Mouse (Mus musculus): ENCODE measurements around the gene Endou. TPM values are rescaled to one million over a fixed set of nuclear protein-coding genes. Genes with fewer than 3 reads are reported as not detected.
A peak's percentile ranks its signal among the peaks of the same experiment; 100 is the strongest.

Gene Endou
- polyA plus RNA-seq, 1 experiment from 2014 or later = 0.20 TPM

- no peaks in the 10 kb centered on the region for H3K9me3 ChIP-seq (ENCODE audit: control insufficient read depth, low read length)
- H3K36me3 ChIP-seq (ENCODE audit: control insufficient read depth, insufficient read depth, low read length) = no peaks in the 10 kb centered on the region
These were observed 65.2 kb downstream of the Endou start for GRCm38 (mm10) chr15:97665770-97666456.

DNA sequence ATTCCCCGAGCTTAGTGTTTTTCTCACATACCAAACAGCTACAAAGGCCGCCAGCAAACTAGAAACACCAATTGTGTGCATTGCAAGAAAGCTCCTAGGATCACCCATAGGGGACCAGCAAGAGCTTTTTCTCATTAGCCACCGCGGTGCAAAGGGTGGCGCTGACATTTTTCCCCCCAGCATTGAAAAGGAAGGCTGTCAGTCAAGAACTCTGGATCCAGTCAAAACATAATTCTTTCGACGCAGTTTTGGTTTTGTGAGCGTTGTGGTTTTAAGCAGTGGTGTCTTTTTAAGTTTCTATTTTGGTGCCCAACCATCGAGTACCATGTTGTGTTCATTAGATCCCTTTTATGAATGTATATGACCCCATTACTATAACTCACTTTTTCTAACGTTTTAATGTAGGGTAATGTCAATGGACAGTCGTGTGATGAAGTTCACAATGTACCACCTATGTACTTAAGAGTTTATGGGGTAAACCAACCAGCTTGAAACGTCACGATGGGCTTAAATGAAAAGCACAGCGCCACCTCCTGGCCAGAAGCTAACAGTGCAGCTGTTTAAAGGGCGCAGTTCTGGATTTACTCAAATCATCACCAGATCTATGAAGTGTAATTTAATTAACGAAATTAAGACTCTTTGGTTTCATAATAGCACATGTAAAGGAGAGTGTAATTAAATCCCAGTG is 66.0 kb downstream of the Endou start:
- Histone ChIP-seq H3K4me1 (ENCODE audit: control insufficient read depth, insufficient read depth, low read length) (no peaks in the 10 kb centered on the region), H3K36me3 (ENCODE audit: control insufficient read depth, insufficient read depth, low read length) (no peaks in the 10 kb centered on the region), H3K9me3 (ENCODE audit: control insufficient read depth, low read length) (no peaks in the 10 kb centered on the region), H3K4me2 (ENCODE audit: low read depth) (no peak overlapping the region), H3K9ac (ENCODE audit: low read length) (no peak overlapping the region), H3K27ac (ENCODE audit: low read depth, low read length) (no peak overlapping the region), H3K4me3 (ENCODE audit: low read depth, low read length) (no peak overlapping the region), H3K27me3 (ENCODE audit: control insufficient read depth, insufficient read depth, low read length) (no peaks in the 10 kb centered on the region)
- 66% methylated on average over 16 of the region's 16 CpGs for WGBS
- DNase-seq (ENCODE audit: low spot score) = no peak
- no peak for ATAC-seq (ENCODE audit: insufficient read depth, low FRiP score, low TSS enrichment)

More at GRCm38 (mm10) chr15:97665770-97666456, 65.2 kb downstream of the Endou start:
- H3K4me3 ChIP-seq (ENCODE audit: low read depth, low read length) = no peak overlapping the region
- H3K27ac ChIP-seq (ENCODE audit: low read depth, low read length) = no peak overlapping the region
- no peak for DNase-seq (ENCODE audit: low spot score)
- no peaks in the 10 kb centered on the region for H3K27me3 ChIP-seq (ENCODE audit: control insufficient read depth, insufficient read depth, low read length)
- no peak overlapping the region for H3K4me2 ChIP-seq (ENCODE audit: low read depth)
- no peak for ATAC-seq (ENCODE audit: insufficient read depth, low FRiP score, low TSS enrichment)
- H3K9ac ChIP-seq (ENCODE audit: low read length) = no peak overlapping the region
- no peaks in the 10 kb centered on the region for H3K4me1 ChIP-seq (ENCODE audit: control insufficient read depth, insufficient read depth, low read length)
- 82% methylated on average over 25 of the region's 25 CpGs for WGBS

DNA sequence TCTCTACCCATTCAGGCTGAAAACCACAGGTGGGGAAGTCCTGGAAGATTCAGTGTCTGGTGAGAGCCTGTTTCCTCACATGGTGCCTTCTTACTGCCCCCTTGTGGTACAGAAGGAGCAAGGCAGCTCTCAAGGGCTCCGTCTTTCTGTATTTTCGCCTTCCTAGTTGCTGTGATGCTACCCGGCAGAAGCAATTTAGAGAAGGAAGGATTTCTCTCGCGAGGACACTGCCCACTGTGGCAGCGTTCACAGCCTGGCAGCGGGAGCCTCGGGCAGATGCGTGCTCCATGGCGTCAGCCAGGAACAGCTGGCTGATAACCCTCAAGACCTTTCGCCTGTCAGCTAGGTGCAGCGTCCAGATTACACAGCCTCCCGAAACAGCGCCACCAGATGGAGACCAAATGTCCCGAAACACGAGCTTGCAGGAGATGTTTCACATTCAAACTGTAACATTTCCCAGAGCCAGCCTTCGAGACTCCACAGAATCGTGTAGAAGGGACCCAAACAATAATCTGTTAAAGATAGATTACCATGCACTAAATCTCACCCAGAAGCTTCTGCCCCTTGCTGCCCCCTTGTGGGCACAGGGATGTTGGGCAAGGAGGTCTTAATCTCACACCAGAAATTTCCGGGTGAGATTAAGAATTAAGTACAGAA is 67.3 kb downstream of the Endou start:
- Histone ChIP-seq H3K27ac (ENCODE audit: low read depth, low read length) (no peak overlapping the region), H3K9ac (ENCODE audit: low read length) (peak overlapping the region; percentile 47), H3K4me2 (ENCODE audit: low read depth) (peak overlapping the region; percentile 61), H3K27me3 (ENCODE audit: control insufficient read depth, insufficient read depth, low read length) (no peaks in the 10 kb centered on the region), H3K4me1 (ENCODE audit: control insufficient read depth, insufficient read depth, low read length) (no peaks in the 10 kb centered on the region), H3K9me3 (ENCODE audit: control insufficient read depth, low read length) (no peaks in the 10 kb centered on the region), H3K36me3 (ENCODE audit: control insufficient read depth, insufficient read depth, low read length) (no peaks in the 10 kb centered on the region), H3K4me3 (ENCODE audit: low read depth, low read length) (peak overlapping the region; percentile 32)
- DNase-seq (ENCODE audit: low spot score) (peak; percentile 77), ATAC-seq (ENCODE audit: insufficient read depth, low FRiP score, low TSS enrichment) (peak; percentile 61; the same call in 1 of the 2 replicates)
- WGBS = 10% methylated on average over 19 of the region's 19 CpGs

Other genes with a start within 250 kb of the Endou start
- gene Rpap3, start 25.5 kb downstream of the Endou start, polyA plus RNA-seq (2014; fragmentation: Nextera tagmentation; extraction: Ambion mirVana) = 43.6 and 45.8 TPM in 2 replicates
- gene Rapgef3, start 36.6 kb upstream of the Endou start, polyA plus RNA-seq (2014; fragmentation: Nextera tagmentation; extraction: Ambion mirVana) = 3.5 and 6.0 TPM in 2 replicates
- 29.2 and 29.3 TPM in 2 replicates for gene Slc48a1, start 47.2 kb upstream of the Endou start, polyA plus RNA-seq (2014; fragmentation: Nextera tagmentation; extraction: Ambion mirVana)
- gene Hdac7, start 113.2 kb upstream of the Endou start, polyA plus RNA-seq (2014; fragmentation: Nextera tagmentation; extraction: Ambion mirVana) = 21.0 and 23.2 TPM in 2 replicates
- 0.16 TPM in 1 of 2 replicates, not detected in the other for gene Vdr, start 179.3 kb upstream of the Endou start, polyA plus RNA-seq (2014; fragmentation: Nextera tagmentation; extraction: Ambion mirVana)
- gene Tmem106c, start 232.9 kb upstream of the Endou start, polyA plus RNA-seq (2014; fragmentation: Nextera tagmentation; extraction: Ambion mirVana) = 50.2 and 55.9 TPM in 2 replicates

Data from neural tube, embryonic 11.5 days (tissue).